ENCODE assay signal across 26 mouse cellular contexts in genomic region chr2:156847653-156848052, GRCm38 (mm10). TPM values are rescaled to one million over a fixed set of nuclear protein-coding genes. Genes with fewer than 3 reads are reported as not detected.
DNase-seq lines count a peak whose midpoint lies in the region; ATAC-seq and TF ChIP-seq lines count a peak whose summit lies in the region.
"Had no signal": no experiment of that assay in that cellular context is flagged by ENCODE, and none has a peak within 500 bp of the region (broad histone marks: within the 10 kb centered on the region; RNA-seq: fewer than 3 reads in every experiment).

No protein-coding gene starts in this region.

- ATAC-seq in hindbrain, embryonic 12.5 days (ENCODE audit: low FRiP score): no peak
- no peak for ATAC-seq in hindbrain, postnatal 0 days
- no peak for ATAC-seq in midbrain, embryonic 13.5 days
- ATAC-seq in midbrain, postnatal 0 days (ENCODE audit: low FRiP score): no peak
- ATAC-seq: liver, embryonic 12.5 days; lung, postnatal 0 days had no signal

- no peak for TF ChIP-seq CTCF in hindbrain, postnatal 0 days (IDR thresholded peaks at IDR 0.05; ENCODE audit: low read depth)
- no peak for TF ChIP-seq CTCF in midbrain, postnatal 0 days (IDR thresholded peaks at IDR 0.05)
- TF ChIP-seq CTCF in brain, embryonic 14.5 days (IDR thresholded peaks at IDR 0.05; ENCODE audit: borderline replicate concordance, extremely low read depth, insufficient read depth, insufficient read length): no peak
- TF ChIP-seq CTCF in heart, adult 2 months (IDR thresholded peaks at IDR 0.05): no peak

- H3K9me3 ChIP-seq in hindbrain, embryonic 12.5 days (replicated peaks): no peaks in the 10 kb centered on the region
- no peaks in the 10 kb centered on the region for H3K9me3 ChIP-seq in hindbrain, postnatal 0 days (ENCODE audit: low read length)
- H3K9me3 ChIP-seq in midbrain, embryonic 13.5 days: no peaks in the 10 kb centered on the region
- no peaks in the 10 kb centered on the region for H3K9me3 ChIP-seq in midbrain, postnatal 0 days (ENCODE audit: low read length)
- H3K9me3 ChIP-seq: hindbrain, embryonic 15.5 days; kidney, embryonic 15.5 days; liver, embryonic 12.5 days had no signal

- TF ChIP-seq POLR2A in brain, embryonic 14.5 days (IDR thresholded peaks at IDR 0.05; ENCODE audit: borderline replicate concordance, extremely low read depth, insufficient read depth, insufficient read length, poor library complexity, severe bottlenecking): no peak
- TF ChIP-seq POLR2A in heart, adult 2 months (IDR thresholded peaks at IDR 0.05; ENCODE audit: insufficient read depth, low read depth, low read length): no peak

- WGBS in hindbrain, embryonic 12.5 days: 66% methylated on average over 6 of the region's 6 CpGs
- WGBS in hindbrain, postnatal 0 days: 58% methylated on average over 6 of the region's 6 CpGs
- 58% methylated on average over 6 of the region's 6 CpGs for WGBS in midbrain, embryonic 13.5 days
- WGBS in midbrain, postnatal 0 days: 51% methylated on average over 6 of the region's 6 CpGs
- 81% methylated on average over 6 of the region's 6 CpGs for WGBS in heart, adult 2 months

- peaks cover 48% of the 10 kb centered on the region for H3K4me1 ChIP-seq in hindbrain, embryonic 12.5 days
- peaks cover 9% of the 10 kb centered on the region; the same call in 1 of the 2 replicates for H3K4me1 ChIP-seq in hindbrain, postnatal 0 days (ENCODE audit: insufficient read depth, low read length)
- peaks cover 53% of the 10 kb centered on the region for H3K4me1 ChIP-seq in midbrain, embryonic 13.5 days (replicated peaks)
- H3K4me1 ChIP-seq in midbrain, postnatal 0 days (ENCODE audit: insufficient read depth, low read length): 0 out of 2 replicates have a peak, but pooled peaks cover 3% of the 10 kb centered on the region
- H3K4me1 ChIP-seq in heart, adult 2 months (ENCODE audit: control insufficient read depth, insufficient read depth, low read length): no peaks in the 10 kb centered on the region

- DNase-seq in hindbrain, postnatal 0 days (ENCODE audit: low spot score): no peak
- DNase-seq in midbrain, postnatal 0 days (ENCODE audit: low spot score): no peak
- DNase-seq in Muller cell, postnatal 12 days (ENCODE audit: inconsistent ontology term): peak; percentile 79
- peak; percentile 19 for DNase-seq in brain, embryonic 14.5 days (ENCODE audit: low read depth)
- DNase-seq in heart, adult 2 months: no peak
- no peak for DNase-seq in spleen, adult 12 weeks (ENCODE audit: low spot score)
- DNase-seq: B cell, adult 2 months; cerebellum, adult 9-10 months; embryo, embryonic 11 days; gastrocnemius, postnatal 14 days; heart, postnatal 36 days; kidney, adult 18-20 months; kidney, postnatal 36 days; lung, adult 18-20 months had no signal

- no peaks in the 10 kb centered on the region for H3K27me3 ChIP-seq in hindbrain, embryonic 12.5 days
- H3K27me3 ChIP-seq in hindbrain, postnatal 0 days (ENCODE audit: insufficient read depth, low read length): no peaks in the 10 kb centered on the region
- no peaks in the 10 kb centered on the region for H3K27me3 ChIP-seq in midbrain, embryonic 13.5 days
- no peaks in the 10 kb centered on the region for H3K27me3 ChIP-seq in midbrain, postnatal 0 days (ENCODE audit: insufficient read depth, low read length)
- H3K27me3 ChIP-seq in heart, adult 2 months (ENCODE audit: control insufficient read depth, insufficient read depth, low read length): no peaks in the 10 kb centered on the region
- H3K27me3 ChIP-seq: hindbrain, embryonic 15.5 days; kidney, embryonic 15.5 days; liver, embryonic 12.5 days had no signal

- no peaks in the 10 kb centered on the region for H3K79me2 ChIP-seq in heart, adult 2 months (replicated peaks; ENCODE audit: control insufficient read depth, insufficient read depth, low read length)

- no peak overlapping the region for H3K4me3 ChIP-seq in hindbrain, embryonic 12.5 days
- H3K4me3 ChIP-seq in hindbrain, postnatal 0 days (ENCODE audit: low read length): no peak overlapping the region
- H3K4me3 ChIP-seq in midbrain, embryonic 13.5 days (replicated peaks): no peak overlapping the region
- H3K4me3 ChIP-seq in midbrain, postnatal 0 days (ENCODE audit: low read depth, low read length): no peak overlapping the region
- no peak overlapping the region for H3K4me3 ChIP-seq in heart, adult 2 months
- H3K4me3 ChIP-seq: erythroblast, embryonic 14.5 days; hindbrain, embryonic 15.5 days; kidney, embryonic 15.5 days; layer of hippocampus, adult 2 months; left cerebral cortex, adult 2 months; liver, embryonic 12.5 days; myocyte had no signal

- no peak overlapping the region for H3K4me2 ChIP-seq in hindbrain, embryonic 12.5 days (replicated peaks)
- H3K4me2 ChIP-seq in hindbrain, postnatal 0 days (ENCODE audit: low read depth, low read length): no peak overlapping the region
- H3K4me2 ChIP-seq in midbrain, embryonic 13.5 days (replicated peaks): no peak overlapping the region
- H3K4me2 ChIP-seq in midbrain, postnatal 0 days (ENCODE audit: low read depth, low read length, poor library complexity, severe bottlenecking): no peak overlapping the region
- H3K4me2 ChIP-seq: heart, embryonic 11.5 days; hindbrain, embryonic 15.5 days; kidney, embryonic 15.5 days; liver, embryonic 12.5 days had no signal

- TF ChIP-seq EP300 in heart, adult 2 months (IDR thresholded peaks at IDR 0.05; ENCODE audit: insufficient read depth, low read depth, low read length): no peak

- intact Hi-C loops in heart, adult 2 months (cut with DNase I): loop anchor here (10.0 kb wide), 1 partner anchor 303 kb away; the partner anchor contains the start of gene Aar2

- H3K36me3 ChIP-seq in hindbrain, embryonic 12.5 days: peaks cover 43% of the 10 kb centered on the region
- no peaks in the 10 kb centered on the region for H3K36me3 ChIP-seq in hindbrain, postnatal 0 days (ENCODE audit: insufficient read depth, low read length)
- peaks cover 32% of the 10 kb centered on the region for H3K36me3 ChIP-seq in midbrain, embryonic 13.5 days
- H3K36me3 ChIP-seq in midbrain, postnatal 0 days (ENCODE audit: insufficient read depth, low read length): no peaks in the 10 kb centered on the region
- H3K36me3 ChIP-seq in heart, adult 2 months (ENCODE audit: control insufficient read depth, insufficient read depth, low read length): no peaks in the 10 kb centered on the region
- H3K36me3 ChIP-seq: hindbrain, embryonic 15.5 days had no signal

- H3K9ac ChIP-seq in hindbrain, embryonic 12.5 days: 0 out of 2 replicates have a peak overlapping the region, but pooled peaks have one; percentile 38
- H3K9ac ChIP-seq in hindbrain, postnatal 0 days (replicated peaks; ENCODE audit: low read length): no peak overlapping the region
- no peak overlapping the region for H3K9ac ChIP-seq in midbrain, embryonic 13.5 days (replicated peaks)
- H3K9ac ChIP-seq in midbrain, postnatal 0 days (replicated peaks; ENCODE audit: low read length, poor library complexity, severe bottlenecking): no peak overlapping the region
- H3K9ac ChIP-seq in heart, adult 2 months (ENCODE audit: low read depth, low read length): no peak overlapping the region
- H3K9ac ChIP-seq: hindbrain, embryonic 15.5 days; kidney, embryonic 15.5 days; liver, embryonic 12.5 days had no signal

- H3K27ac ChIP-seq in hindbrain, embryonic 12.5 days: 0 out of 2 replicates have a peak overlapping the region, but pooled peaks have one; percentile 23
- H3K27ac ChIP-seq in hindbrain, postnatal 0 days: no peak overlapping the region
- peak overlapping the region; percentile 49; the same call in 1 of the 2 replicates for H3K27ac ChIP-seq in midbrain, embryonic 13.5 days
- no peak overlapping the region for H3K27ac ChIP-seq in midbrain, postnatal 0 days (ENCODE audit: low read depth, low read length)
- no peak overlapping the region for H3K27ac ChIP-seq in heart, adult 2 months
- H3K27ac ChIP-seq: hindbrain, embryonic 15.5 days; kidney, embryonic 15.5 days; layer of hippocampus, adult 2 months; left cerebral cortex, adult 2 months; liver, embryonic 12.5 days had no signal

RNA-seq across cellular contexts. Expression of gene Tgif2, which starts 7.8 kb away (rescaled TPM):
- polyA plus RNA-seq in hindbrain, embryonic 12.5 days (2016; fragmentation: Nextera tagmentation; extraction: Ambion mirVana): 60.1 and 64.4 TPM in 2 replicates
- total RNA-seq in hindbrain, postnatal 0 days (2014; rRNA removed): 18.2 and 26.6 TPM in 2 replicates
- 12.6 and 14.4 TPM in 2 replicates for polyA plus RNA-seq in hindbrain, postnatal 0 days (2015; fragmentation: Nextera tagmentation; extraction: Ambion mirVana)
- polyA plus RNA-seq in midbrain, embryonic 13.5 days (2015; fragmentation: Nextera tagmentation; extraction: Ambion mirVana): 35.2 and 44.5 TPM in 2 replicates
- total RNA-seq in midbrain, postnatal 0 days (2014; rRNA removed): 8.6 and 10.8 TPM in 2 replicates
- 6.9 and 8.2 TPM in 2 replicates for polyA plus RNA-seq in midbrain, postnatal 0 days (2015; fragmentation: Nextera tagmentation; extraction: Ambion mirVana)
- 32.5 and 43.0 TPM in 2 replicates for polyA plus RNA-seq in brain, embryonic 14.5 days (2012; rRNA removed)
- under 1 TPM; 0.63 to 0.66 TPM for total RNA-seq in heart, adult 2 months (2021)
- polyA plus RNA-seq in heart, adult 2 months (2012; rRNA removed): 0.76 and 1.2 TPM in 2 replicates

RNA-seq across cellular contexts. Expression of gene 4930518I15Rik, which starts 10.1 kb away (rescaled TPM):
- polyA plus RNA-seq in hindbrain, embryonic 12.5 days (2016; fragmentation: Nextera tagmentation; extraction: Ambion mirVana): 10.0 and 10.7 TPM in 2 replicates
- 1.7 and 4.4 TPM in 2 replicates for total RNA-seq in hindbrain, postnatal 0 days (2014; rRNA removed)
- polyA plus RNA-seq in hindbrain, postnatal 0 days (2015; fragmentation: Nextera tagmentation; extraction: Ambion mirVana): 3.6 and 3.8 TPM in 2 replicates
- 13.0 and 15.4 TPM in 2 replicates for polyA plus RNA-seq in midbrain, embryonic 13.5 days (2015; fragmentation: Nextera tagmentation; extraction: Ambion mirVana)
- 0.94 and 0.99 TPM in 2 replicates for total RNA-seq in midbrain, postnatal 0 days (2014; rRNA removed)
- 2.8 and 2.9 TPM in 2 replicates for polyA plus RNA-seq in midbrain, postnatal 0 days (2015; fragmentation: Nextera tagmentation; extraction: Ambion mirVana)
- 3.3 and 4.6 TPM in 2 replicates for polyA plus RNA-seq in brain, embryonic 14.5 days (2012; rRNA removed)
- under 1 TPM; 0.55 to 0.84 TPM for total RNA-seq in heart, adult 2 months (2021)
- polyA plus RNA-seq in heart, adult 2 months (2012; rRNA removed): 0.59 and 1.7 TPM in 2 replicates

RNA-seq across cellular contexts. Expression of gene Rab5if, which starts 15.3 kb away (rescaled TPM):
- polyA plus RNA-seq in hindbrain, embryonic 12.5 days (2016; fragmentation: Nextera tagmentation; extraction: Ambion mirVana): 170 and 175 TPM in 2 replicates
- total RNA-seq in hindbrain, postnatal 0 days (2014; rRNA removed): 131 and 135 TPM in 2 replicates
- polyA plus RNA-seq in hindbrain, postnatal 0 days (2015; fragmentation: Nextera tagmentation; extraction: Ambion mirVana): 158 and 160 TPM in 2 replicates
- 143 and 158 TPM in 2 replicates for polyA plus RNA-seq in midbrain, embryonic 13.5 days (2015; fragmentation: Nextera tagmentation; extraction: Ambion mirVana)
- total RNA-seq in midbrain, postnatal 0 days (2014; rRNA removed): 115 and 137 TPM in 2 replicates
- polyA plus RNA-seq in midbrain, postnatal 0 days (2015; fragmentation: Nextera tagmentation; extraction: Ambion mirVana): 149 and 155 TPM in 2 replicates
- polyA plus RNA-seq in brain, embryonic 14.5 days (2012; rRNA removed): 118 and 143 TPM in 2 replicates
- 100 to 1,000 TPM; 104 to 116 TPM for total RNA-seq in heart, adult 2 months (2021)
- 64.4 and 119 TPM in 2 replicates for polyA plus RNA-seq in heart, adult 2 months (2012; rRNA removed)

RNA-seq across cellular contexts. Expression of gene Sla2, which starts 39.3 kb away (rescaled TPM):
- polyA plus RNA-seq in hindbrain, embryonic 12.5 days (2016; fragmentation: Nextera tagmentation; extraction: Ambion mirVana): 0.23 and 0.34 TPM in 2 replicates
- total RNA-seq in hindbrain, postnatal 0 days (2014; rRNA removed): 0.68 TPM in 1 of 2 replicates, not detected in the other
- 0.13 and 0.15 TPM in 2 replicates for polyA plus RNA-seq in hindbrain, postnatal 0 days (2015; fragmentation: Nextera tagmentation; extraction: Ambion mirVana)
- polyA plus RNA-seq in midbrain, embryonic 13.5 days (2015; fragmentation: Nextera tagmentation; extraction: Ambion mirVana): 0.15 and 0.27 TPM in 2 replicates
- not detected in 2 replicates for total RNA-seq in midbrain, postnatal 0 days (2014; rRNA removed)
- 0.07 TPM in 1 of 2 replicates, not detected in the other for polyA plus RNA-seq in midbrain, postnatal 0 days (2015; fragmentation: Nextera tagmentation; extraction: Ambion mirVana)
- polyA plus RNA-seq in brain, embryonic 14.5 days (2012; rRNA removed): 0.03 and 0.06 TPM in 2 replicates
- total RNA-seq in heart, adult 2 months (2021): not detected
- polyA plus RNA-seq in heart, adult 2 months (2012; rRNA removed): 0.33 TPM in 1 of 2 replicates, not detected in the other
- total RNA-seq: adrenal gland, postnatal 4 days; gastrocnemius, postnatal 14 days; heart, postnatal 36 days had no signal

Comparison
In these comparisons a context has a peak if more than half of its experiments do, and no peak if none do; other contexts are left out.
1. H3K27ac ChIP-seq: peak in hindbrain, embryonic 12.5 days (single experiment) and midbrain, embryonic 13.5 days (single experiment); none in hindbrain, postnatal 0 days (single experiment), midbrain, postnatal 0 days (single experiment) and heart, adult 2 months (single experiment).
2. DNase-seq: peak in Muller cell, postnatal 12 days (single experiment) and brain, embryonic 14.5 days (single experiment); none in hindbrain, postnatal 0 days (single experiment), midbrain, postnatal 0 days (single experiment), heart, adult 2 months (0 of 2) and spleen, adult 12 weeks (single experiment).